Mouse (Mus musculus): ENCODE measurements around the gene Stat1.

DNA sequence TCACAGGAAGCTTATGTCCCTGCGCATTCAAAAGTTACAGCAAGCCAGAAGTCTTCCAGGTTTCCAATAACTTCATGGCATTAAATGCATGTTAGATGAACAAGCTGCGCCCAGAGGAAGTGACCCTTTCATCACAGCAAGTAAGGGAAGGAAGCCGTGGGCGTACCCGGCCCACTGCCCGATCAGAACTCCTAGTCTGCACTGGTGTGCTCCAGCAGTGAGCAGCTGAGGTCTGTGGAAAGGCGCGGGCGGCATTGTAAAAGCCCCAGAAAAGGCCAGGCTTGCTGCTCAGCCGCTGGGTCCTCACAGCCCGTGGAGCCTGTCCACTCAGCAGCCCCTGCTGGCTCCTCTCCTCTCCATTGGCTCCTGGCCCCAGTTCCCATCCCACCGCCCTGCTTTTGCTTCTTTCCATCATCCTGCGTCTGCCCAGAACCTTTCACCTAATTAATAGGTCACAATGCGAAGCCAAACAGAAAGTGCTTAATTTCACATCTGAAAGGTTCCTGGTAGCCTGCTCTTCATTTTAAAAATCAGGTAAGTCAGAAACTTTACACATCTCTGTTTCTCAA, 47.5 kb downstream of the Stat1 start:
- TF ChIP-seq CTCF (IDR thresholded peaks at IDR 0.05; ENCODE audit: low read depth) (no peak), EP300 (IDR thresholded peaks at IDR 0.05; ENCODE audit: low read depth) (no peak)
